Mouse (Mus musculus) spleen, adult 2 months (tissue): ENCODE data around the gene Kank1.

Experiments
- CTCF ChIP-seq: fragments of 200-500 bp; IDR thresholded peaks from 2 replicates; pipeline ENCODE4 v1.5.1; 2011; ENCODE audit warnings: mild to moderate bottlenecking, inconsistent platforms; ENCODE audit not compliant: insufficient read depth, insufficient read length, insufficient replicate concordance; ENCODE audit errors: extremely low read depth
- POLR2A ChIP-seq: fragments of 200-500 bp; IDR thresholded peaks from 2 replicates; pipeline ENCODE4 v1.6.1; 2011; ENCODE audit warnings: low read depth, low read length, inconsistent platforms

DNA sequence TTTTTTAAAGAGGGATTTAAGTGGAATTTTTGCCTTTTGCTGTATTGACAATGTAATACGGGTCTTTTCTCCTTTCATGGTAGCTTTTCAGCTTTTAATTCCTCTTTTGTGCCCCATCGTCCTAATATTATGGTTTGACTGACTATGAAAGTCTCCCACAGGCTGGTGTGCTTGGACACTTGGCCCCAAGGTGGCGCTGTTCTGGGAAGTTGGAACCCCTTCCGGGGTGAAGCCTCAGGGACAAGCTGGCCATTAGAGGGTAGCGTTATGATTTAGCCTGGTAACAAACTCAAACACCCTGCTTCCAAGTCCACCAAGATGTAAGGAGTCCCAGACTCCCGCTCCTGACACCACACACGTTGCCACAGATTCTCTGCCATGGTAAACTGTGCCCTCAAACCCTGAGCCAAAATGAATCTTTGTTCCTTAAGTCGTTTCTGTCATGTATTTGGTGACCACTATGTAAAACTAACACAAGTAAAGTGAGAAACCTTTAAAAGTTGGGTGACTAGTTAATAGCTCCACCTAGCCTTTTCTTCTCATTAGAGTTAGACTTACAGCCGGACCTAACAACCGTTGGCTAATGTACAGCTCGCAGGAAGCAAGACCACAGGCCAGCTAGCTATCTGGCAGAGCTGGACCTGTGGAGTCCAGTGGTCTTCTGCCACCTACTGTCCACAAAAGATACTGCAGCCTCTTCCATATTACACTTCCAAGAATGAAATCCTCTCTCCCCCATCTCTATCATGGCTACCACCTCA, 214.3 kb downstream of the Kank1 start:
- TF ChIP-seq POLR2A: no peak
- TF ChIP-seq CTCF: no peak
